Mouse (Mus musculus) ES-Bruce4 (cell line): ENCODE results near the gene Sh3d19.

Source experiments
- CTCF ChIP-seq: IDR thresholded peaks from one replicate; pipeline ENCODE4 v1.8.1; 2011; ENCODE audit warnings: low read depth, low read length
- EP300 ChIP-seq: IDR thresholded peaks from 2 replicates; pipeline ENCODE4 v1.6.1; 2011; ENCODE audit warnings: low read depth, low read length; ENCODE audit not compliant: insufficient read depth

- TF ChIP-seq CTCF (no peak), EP300 (no peak)
Measured at GRCm38 (mm10) chr3:86087872-86088271, 117.0 kb downstream of the Sh3d19 start.
